Mouse (Mus musculus) CD4-positive, CD25-positive, alpha-beta regulatory T cell, adult 2 months (primary cell): ENCODE measurements around the gene Rgs7bp.

Experiments
- DNase-seq: peaks from one replicate; pipeline ENCODE4 v3.0.0-alpha.2; 2012; ENCODE audit warnings: low read depth, low spot score

The Rgs7bp gene

DNA sequence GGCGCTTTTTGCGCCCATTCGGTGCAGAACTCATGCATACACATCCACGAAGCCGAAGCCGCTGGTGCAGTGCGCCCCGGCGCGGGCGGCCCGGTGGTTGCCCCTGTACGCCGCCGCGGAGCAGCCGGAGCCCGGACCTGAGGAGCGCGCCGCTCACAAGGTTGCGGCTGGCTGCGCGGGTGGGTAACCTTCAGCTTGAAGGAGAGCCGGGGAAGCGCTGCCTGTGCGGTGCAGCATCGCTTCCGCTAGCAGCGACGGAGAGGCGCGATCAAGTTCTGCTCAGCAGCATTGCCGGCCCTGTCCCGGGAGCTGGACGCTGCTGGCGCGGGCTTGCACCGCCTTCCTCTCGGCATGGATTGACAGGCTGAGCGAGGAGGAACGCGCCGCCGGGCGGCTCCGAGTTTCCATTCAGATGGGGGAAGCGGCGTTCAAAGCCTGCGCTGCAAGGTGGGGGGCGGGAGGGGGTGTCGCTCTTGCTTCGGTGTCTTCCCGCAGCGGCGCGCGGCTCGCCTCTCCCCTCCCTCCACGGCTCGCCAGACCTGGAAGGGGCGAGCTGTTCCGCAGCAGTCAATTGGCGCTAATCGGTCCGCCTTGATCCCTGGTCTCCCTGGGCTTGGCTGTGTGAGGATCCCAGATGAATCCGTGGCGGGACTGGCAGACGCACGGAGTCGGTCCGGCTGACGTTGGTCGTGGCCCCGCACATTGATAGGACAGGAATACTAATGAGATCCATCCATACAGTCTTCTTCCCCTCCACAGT lies at the start of gene Rgs7bp:
Gene Rgs7bp, minus strand, starts transcription at position 750 of the 760 bp plus-strand sequence.
- DNase-seq = peak; percentile 63

DNA sequence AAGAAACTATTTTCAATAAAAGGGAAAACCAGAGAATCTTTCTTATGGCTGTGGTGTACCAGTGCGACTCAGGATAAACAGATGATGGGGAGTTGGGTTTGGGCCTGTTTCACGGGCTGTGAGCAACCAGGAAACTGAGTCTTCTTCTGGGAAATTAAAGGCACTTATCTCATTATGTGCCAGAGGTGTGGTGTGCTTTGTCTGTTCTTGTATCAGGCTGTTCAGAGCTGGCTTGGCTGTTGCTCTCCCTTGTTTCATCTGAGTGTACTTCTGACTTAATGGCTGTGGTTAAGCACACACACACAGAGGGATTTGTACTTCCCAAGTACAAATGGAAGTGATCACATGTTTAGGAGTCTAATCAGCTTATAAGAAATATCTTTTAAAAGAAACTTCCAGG lies 49.7 kb upstream of the Rgs7bp start:
- DNase-seq = no peak

DNA sequence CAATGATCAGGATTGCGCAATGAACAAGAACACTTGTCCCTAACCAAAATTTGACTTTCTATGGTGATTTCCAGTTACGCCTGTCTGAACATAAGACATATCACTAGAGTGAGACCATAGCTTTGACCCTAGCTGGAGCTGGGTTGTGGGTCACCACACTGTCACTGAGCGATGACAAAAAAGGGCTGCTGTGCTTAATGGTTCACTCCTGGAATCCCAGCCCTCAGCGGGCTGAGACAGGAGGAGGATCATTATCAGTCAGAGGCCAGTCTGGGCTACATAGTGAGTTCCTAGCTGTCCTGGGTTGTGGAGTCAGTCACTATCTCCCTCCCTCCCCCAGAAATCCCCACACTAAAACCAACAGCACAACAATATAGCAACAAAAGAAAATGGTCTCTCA lies 46.0 kb upstream of the Rgs7bp start:
- DNase-seq = no peak

DNA sequence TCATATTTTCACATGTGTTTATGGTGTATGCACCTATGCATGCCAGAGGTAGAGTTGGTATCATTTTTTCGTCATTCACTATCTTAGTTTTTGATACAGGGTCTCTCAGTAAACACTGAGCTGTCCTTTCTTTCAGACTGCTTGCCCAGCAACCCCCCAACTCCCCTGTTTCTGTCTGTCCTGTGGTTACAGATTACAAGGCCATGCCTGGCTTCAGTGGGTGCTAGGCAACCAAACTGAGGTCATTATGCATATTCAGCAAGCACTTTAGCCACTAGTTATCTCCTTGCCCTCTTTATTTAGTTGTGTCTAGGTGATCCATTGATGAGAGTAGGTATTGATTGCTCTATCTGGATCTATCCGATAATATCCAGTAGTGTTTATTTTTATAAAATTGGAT lies 41.6 kb upstream of the Rgs7bp start:
- DNase-seq = no peak

DNA sequence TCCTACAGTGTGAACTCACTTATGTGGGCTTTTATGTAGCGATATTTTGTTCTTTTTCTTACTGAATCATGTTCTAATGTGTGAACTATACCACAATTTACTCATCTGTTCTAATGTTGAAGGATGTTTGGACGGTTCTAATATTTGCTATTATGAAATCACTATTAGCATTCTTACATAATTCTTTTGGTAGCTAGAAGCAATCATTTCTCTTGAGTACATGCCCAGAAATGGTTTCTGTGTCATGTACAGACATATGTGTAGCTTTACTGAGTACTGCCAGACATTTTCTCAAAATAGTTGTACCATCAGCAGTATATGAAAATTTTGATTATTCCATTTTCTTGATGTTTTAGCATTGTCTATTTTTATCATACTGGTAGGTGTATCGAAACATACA lies 34.5 kb upstream of the Rgs7bp start:
- DNase-seq = no peak

DNA sequence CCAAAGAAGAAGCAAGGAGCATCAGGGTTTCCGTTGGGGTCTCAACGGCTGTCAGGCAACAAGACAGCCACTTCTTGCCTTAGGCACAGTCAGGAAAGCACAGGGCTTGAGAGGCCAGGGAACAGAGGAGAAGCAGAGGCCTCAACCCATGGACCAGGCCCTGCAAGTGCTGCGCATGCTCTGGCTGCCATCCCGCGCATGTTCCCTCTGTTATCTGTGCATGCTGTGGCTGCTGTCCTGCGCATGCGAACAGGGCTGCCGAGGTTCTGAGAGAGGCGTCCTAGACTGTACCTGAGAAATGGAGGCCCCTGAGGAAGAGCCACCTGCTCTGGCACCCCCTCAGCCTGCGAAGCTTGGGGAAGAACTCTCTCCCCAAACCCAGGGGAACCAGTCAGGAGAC lies 27.1 kb upstream of the Rgs7bp start, which contains the start of gene 4933425L06Rik:
Gene 4933425L06Rik, plus strand, starts transcription at position 261 of the 400 bp plus-strand sequence.
- no peak for DNase-seq

DNA sequence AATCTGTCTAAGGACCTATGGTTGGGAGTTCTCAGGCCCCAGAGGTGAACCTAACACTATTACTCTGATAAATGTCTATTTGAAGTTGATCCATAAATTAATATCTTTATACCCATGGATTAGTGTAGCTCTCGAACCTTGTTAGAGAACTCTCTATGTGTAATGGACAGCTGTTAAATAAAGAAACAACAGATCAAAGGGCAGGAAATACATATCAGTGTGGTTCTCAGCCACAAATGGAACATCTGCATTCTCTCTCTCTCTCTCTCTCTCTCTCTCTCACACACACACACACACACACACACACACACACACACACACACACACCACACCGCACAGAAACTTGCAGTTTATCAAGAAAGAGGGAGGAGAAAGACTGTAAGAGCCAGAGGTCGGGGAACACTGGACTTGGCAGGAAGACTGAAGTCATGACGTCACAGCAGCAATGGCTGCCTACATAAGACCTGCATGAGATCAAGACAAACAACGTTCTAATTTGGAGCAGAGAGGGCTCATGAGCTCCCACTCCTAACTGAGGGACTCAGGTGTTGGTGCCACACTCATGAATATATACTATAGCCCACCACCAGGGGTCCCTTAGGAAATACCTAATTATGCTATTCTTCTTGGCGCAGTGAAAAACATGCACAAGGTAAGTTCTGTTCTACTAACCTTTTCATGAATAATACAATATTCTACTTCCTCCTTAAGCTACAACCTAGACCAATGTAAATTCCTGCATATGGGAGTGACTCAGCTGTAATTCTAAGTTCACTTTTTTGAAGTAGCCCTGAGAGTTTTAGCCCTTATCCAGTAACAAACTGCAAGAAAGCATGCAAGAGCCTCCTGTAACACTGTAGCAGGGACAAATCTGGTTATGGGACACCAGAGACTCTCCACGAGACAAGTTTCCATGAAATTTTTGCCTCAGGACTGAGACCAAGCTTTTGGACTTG lies 12.4 kb upstream of the Rgs7bp start:
- peak; percentile 60 for DNase-seq

DNA sequence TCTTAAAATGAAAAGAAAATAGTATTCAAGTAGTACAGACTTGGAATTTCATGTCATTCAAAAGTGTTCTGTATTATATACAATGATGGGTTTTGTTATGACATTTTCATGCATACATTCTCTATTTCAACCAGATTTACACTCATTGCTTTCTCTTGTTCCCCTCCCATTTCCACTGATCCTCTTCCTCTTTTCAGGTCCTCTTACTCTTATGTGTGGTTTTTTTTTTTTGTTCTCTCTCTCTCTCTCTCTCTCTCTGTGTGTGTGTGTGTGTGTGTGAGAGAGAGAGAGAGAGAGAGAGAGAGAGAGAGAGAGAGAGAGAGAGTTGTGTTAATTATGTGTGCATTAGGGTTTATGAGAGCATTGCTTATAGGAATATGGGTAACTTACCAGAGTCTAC lies 11.4 kb upstream of the Rgs7bp start:
- DNase-seq = no peak

DNA sequence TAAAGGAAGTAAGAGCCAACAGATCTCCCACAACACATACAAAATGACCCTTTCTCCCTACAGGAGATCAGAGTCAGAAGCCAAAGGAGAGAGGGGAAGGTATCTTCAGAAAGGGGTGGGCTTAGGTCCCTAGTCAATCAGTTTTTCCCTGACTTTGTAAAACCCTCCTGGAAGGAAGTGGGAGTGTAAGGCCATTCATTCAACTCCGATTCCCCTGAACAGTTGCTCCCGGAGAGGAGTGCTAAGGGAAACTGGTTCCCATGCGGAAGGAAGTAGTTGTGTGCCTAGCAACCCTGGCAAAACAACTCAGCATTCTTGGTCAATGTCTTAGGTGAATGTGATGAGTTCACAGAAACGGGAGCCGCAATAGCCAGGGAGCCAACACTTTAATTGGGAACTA lies 644 bp upstream of the Rgs7bp start:
- no peak for DNase-seq

DNA sequence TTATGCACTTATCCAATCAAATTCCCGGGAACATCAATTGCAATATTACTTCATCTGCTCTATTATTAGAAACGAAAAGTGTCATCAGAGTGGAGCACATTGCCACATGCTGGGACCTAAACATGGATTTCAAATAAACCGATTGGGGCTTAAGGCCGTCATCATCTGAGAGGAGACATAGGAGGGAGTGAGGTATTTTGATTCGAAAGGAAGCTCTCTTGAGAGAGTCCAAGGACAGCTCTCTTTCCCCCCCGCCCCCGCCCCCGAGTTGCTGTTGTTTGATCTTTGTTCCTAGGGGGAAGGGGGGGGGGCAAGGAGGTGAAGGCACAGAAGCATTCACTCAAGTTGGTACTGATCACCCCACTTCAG lies 195 bp upstream of the Rgs7bp start:
- peak; percentile 8 for DNase-seq

DNA sequence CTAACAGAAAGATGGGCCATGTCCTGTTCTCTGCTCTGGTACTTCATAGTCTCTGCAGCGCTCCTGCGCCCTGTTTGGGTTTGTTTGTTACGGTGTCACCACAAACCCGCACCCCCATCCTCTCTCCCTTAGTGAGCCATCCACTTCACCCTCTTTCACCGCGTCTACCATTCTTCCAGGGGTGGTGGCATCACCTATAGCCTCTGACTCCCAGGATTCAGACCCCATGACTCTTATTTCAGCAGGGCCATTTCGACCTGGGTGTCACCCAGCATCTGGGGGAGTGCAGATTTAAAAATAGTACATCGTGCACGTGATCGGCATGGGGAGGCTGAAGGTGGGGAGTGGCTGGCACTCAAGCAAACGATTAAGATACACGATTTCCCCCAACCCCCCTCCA lies 1.1 kb downstream of the Rgs7bp start:
- no peak for DNase-seq

DNA sequence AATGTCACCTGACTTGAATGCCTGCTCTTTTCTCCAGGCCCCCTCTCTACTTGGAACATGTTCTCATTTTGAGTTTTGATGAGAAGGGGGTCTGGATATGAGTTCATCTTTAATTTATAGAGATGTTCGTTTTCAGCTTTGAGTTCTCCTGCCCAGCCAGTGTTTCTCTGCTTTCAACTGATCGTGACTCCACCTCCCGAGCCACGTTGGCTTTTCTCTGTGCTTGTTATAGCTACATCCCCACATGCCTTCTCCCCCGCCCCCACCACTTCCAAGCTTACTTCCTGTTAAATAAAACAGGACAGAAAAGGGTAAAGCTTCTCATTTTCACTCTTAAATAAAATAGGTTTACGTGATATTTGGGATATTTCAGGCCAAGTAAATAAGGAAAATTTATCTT lies 3.3 kb downstream of the Rgs7bp start:
- DNase-seq = no peak

DNA sequence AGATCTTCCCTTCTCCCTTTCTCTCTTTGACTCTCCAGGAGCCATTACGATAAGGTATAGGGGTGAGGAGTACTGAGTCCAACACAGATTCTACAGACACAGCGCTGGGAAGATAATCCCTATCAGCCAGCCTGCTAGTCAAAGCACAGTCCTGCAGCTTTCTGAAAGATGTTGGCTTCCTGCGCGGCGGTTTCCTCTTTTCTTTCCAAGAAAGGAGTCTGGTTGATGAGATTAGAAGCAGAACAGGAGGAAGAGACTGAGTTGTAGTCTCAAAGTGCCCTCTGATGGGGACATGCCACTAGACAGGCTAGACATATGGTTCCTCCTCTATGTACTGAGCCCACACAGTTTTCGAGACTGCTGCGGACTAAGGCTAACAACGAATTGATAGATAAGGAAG lies 6.1 kb downstream of the Rgs7bp start:
- DNase-seq = no peak

DNA sequence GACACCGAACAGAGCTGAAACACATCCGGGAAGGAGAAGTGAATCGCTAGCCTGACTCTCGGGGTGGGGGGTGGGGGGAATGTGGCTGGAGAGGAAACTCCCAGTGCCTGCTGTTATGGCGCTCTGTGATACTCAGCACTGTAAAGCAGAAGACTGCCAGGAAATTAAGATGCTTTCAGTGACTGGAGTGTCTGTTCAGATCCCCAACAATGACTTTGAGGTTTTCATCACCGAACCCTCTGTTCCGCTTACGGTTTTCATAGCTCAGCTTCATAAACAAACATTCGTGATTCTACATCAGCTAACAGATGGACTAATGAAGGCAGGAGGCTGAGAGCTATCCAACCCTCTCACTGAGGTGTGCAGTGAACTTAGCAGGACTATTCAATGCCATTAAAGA lies 7.4 kb downstream of the Rgs7bp start:
- peak; percentile 34 for DNase-seq

DNA sequence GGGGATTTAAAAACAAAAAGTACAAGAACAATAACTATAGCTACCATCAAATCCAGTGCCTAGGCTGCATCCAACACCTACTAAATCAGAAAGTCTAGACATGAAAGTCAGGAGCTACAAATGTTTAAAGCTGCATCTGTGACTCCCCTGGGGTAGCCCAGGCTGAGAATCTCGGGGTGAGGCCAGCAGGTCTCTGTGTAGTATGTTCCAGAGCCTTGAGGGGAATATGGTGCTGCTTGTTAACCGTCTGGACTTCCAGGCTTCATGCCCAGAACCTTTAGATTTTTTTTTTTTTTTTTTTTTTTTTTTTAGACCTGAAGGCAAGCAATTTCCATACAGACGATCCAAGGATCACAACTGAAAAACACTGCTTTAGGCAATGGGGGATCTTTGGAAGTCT lies 10.8 kb downstream of the Rgs7bp start:
- DNase-seq = no peak

DNA sequence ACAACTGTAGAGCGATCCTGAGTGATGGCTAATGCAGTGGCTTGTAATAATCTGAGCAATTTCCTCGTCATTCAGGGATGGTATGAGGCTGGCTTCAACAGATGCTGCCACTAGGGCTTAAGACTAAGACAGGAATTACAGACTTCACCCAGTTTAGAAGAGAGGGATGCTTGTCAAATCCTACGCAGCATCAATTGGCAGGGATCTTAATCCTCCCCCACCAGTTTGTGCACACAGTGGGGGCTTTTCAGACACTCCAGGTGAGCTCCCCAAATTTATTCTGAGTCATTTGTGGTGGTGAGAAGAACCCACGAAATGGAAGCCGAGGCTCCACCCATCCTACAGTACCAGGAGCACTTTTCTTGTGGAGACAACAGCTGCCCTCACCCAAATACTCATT lies 16.4 kb downstream of the Rgs7bp start:
- no peak for DNase-seq

DNA sequence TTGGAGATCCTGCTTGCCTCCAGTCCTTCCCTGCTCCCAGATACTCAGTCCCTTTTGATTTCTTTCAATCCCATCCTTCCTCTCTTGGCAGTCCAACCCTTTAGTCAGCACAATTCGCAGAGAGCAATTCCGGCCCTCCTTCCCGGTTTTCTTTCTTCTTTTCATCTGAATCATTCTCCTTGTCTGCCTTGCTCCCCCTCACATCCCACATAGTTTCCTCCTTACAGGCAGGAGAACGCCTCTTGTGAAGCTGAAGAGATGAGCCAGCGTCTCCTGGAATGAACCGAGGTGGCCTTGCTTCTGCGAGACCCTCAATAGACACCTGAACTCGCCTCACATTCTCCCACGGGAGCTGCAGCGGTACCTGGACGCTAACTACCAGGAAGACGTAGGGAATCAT lies 16.9 kb downstream of the Rgs7bp start:
- DNase-seq = no peak

DNA sequence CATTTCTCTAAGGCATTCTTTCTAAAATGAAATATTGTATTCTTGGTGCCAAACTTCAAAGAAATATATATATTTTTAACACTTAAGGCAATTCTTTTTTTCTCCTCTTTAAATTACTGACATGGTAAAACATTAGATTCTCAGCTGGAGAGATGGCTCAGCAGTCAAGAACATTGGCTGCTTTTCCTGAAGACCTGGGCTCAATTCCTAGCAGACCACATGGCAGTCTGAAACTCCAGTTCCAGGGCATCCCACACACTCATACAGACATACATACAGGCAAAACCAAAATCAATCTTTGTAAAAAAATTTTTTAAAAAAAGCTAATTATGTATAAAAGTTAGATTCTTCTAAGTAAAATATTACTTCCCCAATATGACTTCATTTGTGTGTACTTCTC lies 22.8 kb downstream of the Rgs7bp start:
- no peak for DNase-seq

DNA sequence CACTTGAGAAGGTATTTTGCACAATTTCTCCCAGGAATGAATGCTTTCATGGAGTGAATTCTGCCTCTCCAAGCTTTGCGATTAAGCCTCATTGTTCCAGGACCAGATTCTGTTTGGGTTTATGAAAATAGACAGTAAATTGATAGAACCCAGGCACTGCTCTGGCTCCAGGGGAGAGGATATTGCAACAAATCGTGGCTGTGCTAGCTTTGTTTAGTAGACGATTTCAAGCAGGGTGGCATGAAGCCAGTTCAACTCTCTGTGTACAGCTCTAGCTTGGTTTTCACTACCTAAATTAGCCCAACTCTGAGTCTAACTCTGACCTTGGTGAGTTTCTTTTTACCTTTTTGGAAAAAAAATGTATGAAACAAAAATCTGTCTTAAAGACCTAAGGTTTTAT lies 26.5 kb downstream of the Rgs7bp start:
- no peak for DNase-seq

DNA sequence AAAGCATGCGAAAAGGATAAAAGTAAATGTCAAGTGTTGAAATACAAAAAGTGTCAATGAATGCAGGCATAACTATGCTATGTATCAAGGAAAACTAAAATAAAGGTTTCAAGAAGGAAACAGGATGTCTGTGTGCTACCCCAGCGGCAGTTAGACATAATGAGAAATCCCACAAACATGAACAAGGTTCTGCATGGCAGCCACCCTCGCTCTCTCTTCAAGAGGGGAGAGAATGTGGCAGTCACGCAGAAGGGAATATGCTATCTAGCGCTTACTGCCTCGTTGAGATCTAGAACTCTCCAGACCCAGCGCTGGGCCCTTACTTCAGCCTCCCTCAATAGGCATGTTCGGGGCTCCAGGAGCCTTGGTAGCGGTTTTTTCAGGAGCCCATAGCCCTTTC lies 38.2 kb downstream of the Rgs7bp start:
- DNase-seq = no peak

DNA sequence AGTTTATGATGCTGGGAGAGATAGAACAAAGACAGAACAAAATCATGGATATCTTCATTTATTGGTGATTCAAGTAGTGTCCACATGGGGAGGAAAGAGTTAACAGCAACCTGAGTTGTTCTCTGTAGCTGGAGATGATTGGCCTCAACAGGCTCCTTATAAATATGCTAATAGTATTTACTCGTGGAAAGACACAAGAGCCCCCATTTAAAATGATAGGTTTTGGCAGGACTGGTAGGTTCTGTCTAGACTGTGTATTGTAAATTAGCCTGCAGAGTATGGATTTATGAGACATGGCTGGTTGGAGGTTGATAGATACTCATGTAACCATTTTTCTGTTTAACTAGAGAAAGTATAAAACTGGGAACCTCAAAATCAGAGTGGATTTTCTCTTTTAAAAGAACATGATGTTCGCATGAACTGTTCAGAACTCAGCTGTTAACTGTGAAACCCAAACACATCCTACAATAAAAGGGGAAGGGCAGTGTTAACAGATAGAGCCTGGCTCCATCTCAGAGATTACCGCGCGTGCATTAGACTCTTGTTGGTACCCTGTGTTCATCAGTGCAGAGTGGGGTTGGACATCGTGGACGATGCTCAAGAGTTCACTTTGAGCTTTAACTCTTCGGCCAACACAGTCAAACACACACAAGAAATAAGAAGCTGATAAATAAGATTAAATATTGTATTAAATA lies 38.9 kb downstream of the Rgs7bp start:
- DNase-seq = no peak

DNA sequence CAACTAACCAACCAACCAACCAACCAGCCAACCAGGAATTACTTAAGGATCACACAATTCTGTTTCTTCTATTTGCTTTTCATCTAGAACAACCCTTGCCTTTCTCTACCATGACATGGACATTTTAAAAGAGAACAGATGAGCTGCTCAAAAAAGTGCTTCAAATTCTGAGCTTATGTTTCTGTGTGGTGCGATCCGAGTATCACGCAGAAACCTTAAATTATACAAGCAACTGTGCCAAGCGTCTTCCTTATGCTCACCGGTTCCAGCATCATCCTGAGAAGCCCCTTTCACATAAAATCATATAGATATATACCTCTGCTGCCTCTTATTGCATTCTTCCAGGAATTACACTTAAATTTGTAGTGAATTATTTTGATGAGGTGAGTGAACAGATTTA lies 43.4 kb downstream of the Rgs7bp start:
- no peak for DNase-seq
